Mouse (Mus musculus) layer of hippocampus, adult 9-11 months (tissue): ENCODE measurements at regions not wholly inside any gene's neighbourhood (a gene's known extent, or its start where the extent isn't known, plus 50 kb on each side); places are given as distances from the start of the nearest gene placed in this dataset.

ENCODE experiments used
- DNase-seq: peaks from one replicate; pipeline ENCODE4 v3.0.0; 2022

DNA sequence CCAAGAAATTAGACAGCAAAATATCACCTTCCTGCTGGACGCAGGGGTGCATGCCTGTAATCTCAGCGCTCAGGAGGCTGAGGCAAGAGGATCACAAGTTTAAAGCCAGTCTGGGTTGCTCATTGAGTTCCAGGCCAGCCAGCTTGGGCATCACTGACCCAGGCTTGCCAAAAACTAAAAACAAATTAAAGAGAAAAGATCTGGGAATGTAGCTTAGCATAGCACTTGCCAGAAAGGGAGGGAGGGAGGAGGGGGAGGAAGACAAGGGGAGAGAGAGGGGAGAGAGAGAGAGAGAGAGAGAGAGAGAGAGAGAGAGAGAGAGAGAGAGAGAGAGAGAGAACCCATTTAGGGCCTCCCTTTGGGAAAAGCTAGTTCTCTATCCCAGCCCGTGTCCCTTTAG is 112.7 kb upstream of the Thy1 start:
- no peak for DNase-seq

DNA sequence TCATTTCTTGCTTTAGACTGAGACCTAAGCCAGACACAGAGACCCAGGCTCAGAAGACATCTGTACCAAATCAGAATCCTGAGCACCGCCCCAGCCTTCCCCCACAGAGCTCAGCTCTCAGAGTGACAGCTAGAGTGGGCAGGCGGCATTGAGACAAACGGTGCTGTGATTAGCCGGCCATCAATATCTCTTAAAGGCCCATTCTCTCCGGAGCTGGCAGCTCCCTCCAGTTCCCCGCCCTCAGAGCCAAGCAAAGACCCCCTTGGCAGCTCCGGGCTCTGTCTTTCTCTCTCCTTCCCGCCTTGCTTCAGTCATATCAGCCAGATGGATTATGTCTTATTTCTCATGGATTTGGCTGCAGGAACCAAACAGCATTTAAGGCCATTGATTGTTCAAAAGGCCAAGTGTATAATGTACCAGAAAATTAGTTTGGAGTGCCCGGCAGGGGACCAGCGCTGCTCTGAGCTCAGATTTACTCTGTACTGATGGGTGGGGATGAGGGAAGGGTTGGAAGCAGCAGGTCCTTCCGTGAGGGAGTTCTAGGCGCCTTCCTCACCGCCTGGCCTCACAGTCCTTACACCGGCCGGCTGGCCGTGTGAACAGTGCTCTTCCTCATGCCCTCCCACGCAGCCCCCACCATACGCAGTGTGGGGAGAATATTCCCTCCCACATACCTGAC is 109.0 kb upstream of the Thy1 start:
- DNase-seq = no peak

DNA sequence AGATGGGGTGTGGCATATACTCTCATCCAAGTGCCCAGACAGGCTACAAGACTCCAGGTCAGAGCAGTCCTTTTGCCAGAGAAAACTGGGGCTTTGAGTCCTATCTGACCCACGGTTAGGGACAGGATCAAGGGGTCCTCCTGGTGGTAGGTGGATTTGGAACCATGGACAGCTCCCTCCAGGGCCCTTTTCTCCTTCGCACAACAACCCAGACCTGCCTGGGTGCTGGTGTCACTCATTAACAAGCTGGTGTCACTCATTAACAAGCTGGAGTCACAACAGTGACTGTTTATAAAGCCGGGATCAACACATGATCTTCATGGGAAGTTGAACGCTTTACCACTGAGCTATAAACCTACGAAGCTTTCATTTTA is 108.5 kb upstream of the Thy1 start:
- no peak for DNase-seq

DNA sequence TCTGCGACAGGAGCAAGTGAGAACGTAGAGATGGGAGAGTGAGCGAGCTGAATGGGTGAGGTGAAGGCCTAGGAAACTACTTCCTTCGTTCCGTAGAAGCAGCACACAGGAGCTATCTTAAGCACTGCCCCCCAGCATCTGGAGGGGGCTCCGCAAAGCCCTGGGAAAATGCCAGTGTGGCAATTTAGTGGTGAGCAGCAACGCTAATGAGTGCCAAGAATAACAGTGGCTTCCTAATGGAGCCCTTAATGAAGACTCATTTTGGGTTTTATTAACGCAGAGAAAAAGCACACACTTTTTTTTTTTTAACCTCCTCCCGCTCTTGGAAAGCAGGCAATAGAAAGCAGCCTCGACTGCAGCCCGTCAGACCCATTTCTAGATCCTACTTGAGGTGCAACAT is 103.8 kb upstream of the Thy1 start:
- no peak for DNase-seq

DNA sequence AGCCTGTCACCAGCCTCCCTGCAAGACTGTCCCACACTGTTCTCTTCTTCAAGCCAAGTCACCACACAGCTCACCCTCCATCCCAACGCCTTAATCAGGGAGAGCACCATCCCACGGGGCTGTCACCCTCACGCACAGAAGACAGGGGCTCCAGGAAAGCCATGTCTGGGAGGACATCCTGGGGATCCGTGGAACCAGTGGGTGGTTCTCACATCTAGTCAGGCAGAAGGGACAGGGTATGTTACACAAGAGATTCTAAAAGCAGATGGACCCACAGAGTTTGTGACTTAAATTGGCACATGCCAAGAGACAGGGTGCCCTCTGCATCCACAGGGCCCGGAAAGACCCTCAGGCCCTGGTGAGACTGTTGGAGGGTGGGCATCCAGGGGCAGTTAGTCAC is 101.0 kb upstream of the Thy1 start:
- peak; percentile 51 for DNase-seq

DNA sequence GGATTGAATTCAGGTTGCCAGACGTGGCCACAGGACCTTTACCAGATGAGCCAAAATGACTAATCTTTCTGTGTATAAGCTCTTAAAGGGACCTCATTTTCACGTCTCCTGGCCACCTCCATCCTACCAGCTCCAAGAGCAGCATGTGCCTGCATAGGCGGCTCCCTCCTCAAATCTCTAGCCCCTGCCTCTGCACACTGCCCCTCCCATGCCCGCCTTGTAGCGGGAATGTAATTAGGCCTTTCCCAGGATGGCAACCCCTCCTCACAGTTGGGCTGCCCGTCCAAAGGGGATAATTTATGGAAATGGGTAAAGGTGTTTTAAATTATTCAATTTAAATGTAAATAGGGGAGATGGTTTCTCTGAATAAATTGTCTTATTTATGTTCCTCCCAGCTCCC is 99.7 kb upstream of the Thy1 start:
- no peak for DNase-seq

DNA sequence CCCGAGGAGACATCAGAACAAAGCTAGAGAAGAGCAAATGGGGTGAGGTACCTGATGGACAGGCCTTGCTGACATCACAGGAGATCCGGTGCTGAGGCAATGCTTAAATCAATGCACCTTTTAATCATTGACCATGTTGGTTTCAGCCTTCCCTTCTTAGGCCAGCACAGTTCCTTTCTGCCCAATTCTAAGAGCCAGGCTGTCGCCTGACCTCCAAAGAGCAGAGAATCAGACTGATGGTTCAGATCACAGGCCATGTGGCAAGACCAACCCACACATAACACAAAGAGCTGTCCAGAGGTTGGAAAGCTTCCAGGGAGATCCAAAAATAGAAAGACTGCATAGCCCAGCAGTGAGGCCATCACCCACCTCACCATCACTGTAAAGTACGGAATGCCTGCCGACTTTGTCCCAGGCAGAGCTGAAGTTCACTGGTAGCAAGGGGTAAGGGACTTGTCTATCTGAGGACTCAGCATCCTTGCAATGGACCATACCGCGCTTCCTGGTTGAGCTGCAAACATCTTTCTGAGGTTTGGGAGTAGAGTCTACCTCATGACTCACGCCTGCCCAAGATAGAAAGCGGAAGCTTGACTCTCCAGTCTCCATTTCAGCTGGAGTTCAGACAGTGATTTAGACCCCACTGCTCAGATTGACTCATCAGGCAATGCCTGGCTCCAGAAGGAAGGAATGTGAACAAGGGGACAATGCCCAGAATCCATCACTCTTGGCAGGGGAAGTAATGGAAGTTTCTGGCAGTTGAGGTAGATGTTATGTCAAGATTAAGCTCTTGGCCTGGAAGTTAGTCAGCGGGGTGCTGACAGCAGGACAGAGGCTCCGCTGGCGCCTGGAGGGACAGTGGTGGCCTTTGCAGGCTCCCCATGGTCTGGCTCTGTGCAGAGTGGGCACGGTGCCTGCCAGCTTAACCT is 98.1 kb upstream of the Thy1 start:
- peak; percentile 29 for DNase-seq

DNA sequence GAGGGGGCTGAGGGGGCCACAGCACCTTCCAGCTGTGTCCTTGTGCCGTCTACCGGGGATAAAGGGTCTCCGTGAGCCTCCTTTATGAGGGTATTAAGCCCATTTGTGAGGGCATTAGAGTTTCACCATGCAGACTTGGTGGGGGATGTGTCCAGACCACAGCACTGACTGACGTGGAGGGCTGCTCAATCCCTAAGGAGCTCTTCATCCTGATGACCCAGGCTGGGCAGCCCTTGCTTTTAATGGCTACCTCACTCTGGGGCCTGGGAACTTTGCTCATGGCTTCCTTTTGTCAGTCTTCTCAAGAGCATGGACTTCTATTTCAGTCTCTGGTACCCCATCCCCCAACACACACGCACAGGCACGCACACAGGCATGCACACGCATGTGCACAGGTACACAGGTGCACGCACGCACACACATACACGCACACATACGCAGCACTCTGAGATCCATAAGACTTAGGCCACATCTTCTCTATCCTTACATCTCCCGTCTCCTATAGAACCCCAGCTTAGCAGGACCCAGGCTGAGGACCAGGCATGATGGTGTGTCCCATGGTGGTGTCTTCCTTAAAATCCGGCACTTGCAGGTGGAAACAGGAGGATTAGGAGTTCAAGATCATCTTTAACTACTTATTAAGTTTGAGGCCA is 97.1 kb upstream of the Thy1 start:
- DNase-seq = no peak

DNA sequence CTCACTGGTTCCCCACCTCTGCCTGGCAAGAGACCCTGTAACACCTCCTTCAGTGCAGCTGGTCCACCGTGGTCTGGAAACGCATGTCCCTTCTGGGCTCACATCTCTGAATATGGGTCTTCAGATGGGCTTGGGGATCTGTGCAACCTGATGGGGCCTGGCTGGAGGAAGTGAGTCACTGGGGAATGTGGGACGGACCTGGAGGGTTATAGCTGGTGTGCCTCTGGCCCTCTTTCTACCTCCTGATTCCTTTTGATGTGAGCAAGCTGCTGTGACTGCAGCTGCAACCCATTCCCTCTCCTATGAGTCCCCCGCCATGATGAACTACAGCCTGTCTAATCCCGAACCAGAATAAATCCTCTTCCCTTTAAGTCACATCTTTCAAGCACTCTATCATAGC is 96.1 kb upstream of the Thy1 start:
- no peak for DNase-seq

DNA sequence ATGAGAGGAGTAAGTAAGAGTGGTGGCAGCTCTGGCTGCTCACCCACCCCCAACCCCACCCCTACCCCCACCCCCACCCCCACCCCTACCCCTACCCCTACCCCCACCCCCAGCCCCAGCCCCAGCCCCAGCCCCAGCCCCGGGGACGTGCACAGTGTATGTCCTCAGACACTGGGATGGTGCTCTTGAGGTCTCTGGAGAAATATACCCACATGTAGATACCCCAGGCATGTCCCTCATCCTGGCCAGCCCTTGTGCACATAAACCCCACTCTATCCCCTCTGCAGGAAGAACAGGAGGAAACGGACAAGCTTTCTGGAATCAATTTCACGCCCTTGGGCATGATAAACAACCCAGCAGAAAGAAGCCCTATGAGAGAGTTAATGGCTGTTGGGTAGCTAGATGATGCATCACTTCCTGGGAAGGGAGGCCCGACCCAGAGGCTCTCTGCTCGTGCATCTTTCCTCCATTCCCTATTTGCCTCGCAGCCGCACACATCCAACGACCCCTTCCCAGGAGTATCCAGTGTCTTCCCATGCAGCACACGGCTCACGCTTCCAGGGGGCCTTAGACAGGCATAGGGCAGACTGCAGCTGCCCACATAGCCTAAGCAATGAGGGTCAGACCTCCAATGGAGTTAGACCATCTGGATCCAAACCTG is 95.6 kb upstream of the Thy1 start:
- no peak for DNase-seq

DNA sequence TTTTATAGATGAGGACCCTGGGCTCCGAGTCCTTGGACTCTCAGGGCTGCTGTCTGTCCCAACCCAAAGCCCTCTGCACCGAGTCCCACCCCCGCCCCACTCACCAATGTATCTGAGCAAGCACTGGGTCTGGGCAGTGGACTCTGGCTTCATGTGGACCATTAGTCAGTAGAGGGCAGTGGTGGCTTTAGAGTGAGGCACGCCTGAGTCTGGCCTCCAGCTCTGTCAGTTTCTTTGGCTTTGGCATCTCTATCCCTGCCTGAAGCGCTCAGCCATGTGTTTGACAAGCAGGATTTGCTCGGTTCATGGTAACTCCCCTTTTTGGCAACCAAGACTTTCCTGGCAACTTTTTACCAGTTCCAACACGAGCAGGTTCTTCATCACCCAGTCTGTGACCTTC is 90.1 kb upstream of the Thy1 start:
- DNase-seq = peak; percentile 20

DNA sequence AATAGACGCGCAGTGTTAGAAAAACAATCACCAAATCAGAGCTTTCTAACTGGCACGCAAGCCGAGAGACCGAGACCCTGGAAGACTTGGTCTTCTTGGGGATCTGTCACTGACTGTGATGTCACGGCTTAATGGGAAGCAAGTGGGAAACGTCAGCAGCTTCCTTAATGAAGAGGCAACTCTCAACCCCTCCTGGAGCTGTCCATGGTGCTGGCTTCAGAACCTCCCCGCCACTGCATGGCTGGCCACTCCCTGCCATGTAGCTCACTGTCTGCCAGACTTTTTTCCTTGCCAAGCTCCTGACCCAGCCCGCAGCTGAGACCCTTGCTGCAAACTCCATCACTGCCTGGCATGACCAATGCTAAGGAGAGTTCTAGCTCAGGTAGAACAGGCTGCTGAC is 83.6 kb upstream of the Thy1 start:
- DNase-seq = no peak

DNA sequence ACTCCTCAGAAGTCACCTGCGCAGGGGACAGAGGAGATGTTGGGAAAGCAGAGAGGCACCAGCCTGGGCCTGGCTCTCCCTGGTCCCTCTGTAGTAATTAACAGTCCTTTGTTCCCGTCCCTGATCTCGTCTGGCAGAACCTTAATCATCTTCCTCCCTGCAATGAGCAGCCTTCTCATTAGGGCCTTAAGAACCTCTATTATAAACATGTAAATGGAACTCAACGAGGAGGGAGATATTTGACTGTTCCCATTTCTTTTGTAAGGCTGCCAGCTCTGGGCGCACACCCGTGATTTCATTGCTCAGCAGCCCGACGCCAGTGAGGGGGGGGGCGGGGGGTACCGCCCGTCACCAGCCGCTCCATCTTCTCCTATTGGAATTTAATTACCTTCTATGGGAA is 81.8 kb upstream of the Thy1 start:
- no peak for DNase-seq

DNA sequence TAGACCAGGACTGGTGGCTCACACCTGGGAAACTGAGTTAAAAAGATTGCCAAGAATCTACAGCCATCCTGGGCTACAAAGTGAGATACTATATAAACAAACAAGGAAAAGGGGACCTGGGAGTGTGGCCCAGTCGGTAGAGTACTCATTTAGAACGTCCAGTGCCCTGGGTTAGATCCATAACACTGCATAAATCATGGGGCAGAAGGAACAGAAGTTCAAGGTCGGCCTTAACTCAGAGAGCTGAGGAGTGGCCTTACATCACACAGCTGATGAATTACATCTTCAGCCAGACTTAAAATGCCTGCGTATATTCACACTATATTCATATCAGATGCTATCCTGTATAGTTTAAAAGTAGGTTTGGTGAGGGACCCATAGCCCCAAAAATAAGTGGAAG is 78.0 kb upstream of the Thy1 start:
- no peak for DNase-seq

DNA sequence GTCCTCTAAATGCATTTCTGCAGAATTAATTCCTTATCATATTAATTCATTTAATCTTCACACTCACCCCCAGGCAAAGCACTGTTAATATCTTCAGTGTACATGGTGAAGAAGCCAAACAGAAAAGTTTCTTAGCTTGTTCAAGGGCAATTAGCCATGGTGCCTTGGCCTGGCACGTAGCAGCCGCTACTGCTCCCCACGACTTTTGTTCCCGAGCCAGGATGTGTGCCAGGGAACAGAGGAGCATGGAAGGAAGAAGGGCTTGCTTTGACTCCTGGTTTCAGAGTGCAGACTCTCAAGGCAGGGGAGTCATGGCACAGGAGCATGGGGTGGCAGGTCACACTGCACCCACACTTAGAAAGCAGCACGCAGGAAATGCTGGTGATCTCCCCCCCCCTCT is 77.4 kb upstream of the Thy1 start:
- no peak for DNase-seq

DNA sequence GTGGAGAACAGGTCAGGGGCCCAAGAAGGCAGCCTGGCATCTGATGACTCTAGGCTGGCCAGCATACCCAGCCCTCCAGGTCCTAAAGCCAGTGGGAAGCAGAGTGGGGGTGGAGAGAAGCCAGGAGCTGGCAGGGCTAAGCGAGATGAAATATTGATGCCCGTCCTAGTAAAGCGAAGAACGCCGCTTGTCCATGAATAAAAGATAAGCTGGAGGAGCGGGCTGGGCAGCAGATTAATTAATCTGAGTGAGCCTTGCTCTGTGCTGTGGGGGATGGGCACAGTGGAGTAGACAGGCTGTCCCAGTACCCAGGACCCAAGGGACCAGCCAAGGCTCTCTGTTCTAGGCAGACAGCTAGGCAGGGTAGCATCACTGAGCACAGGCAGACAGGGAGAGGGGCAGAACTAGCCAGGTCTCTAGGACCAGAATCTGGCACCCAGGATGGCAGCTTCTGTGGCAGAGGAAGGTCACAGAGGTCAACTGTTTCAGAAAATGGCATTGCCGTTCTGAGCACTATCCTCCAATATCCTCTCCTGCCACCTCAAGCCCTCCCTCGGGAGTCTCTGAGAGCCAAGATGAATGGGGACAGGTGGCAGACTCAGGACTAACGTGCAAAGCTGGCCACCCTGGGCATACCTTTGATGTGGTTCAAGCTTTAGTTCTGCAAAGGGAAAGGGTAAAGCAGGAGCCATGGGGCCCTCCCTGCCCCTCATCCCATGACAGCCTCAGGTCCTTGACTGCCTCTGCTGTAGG is 73.0 kb upstream of the Thy1 start:
- DNase-seq = no peak

DNA sequence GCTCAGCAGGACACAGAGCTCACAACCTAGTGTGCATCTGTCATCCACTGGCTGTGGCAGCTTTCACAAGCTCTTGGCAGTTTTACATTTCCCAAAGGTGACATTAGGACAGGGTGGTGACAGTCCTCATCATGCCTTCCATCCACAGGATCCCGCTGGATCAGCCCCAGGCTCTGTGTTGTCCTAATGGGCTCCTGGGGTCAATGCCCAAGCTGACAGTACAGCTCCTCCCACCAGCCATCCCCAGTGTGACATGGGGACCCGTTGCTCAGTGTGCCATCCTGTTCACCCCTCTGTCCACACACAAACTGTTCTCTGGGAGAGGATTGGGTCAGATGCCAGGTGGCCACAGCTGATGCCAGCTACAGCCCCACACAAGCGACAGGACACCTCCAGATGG is 72.3 kb upstream of the Thy1 start:
- DNase-seq = no peak

DNA sequence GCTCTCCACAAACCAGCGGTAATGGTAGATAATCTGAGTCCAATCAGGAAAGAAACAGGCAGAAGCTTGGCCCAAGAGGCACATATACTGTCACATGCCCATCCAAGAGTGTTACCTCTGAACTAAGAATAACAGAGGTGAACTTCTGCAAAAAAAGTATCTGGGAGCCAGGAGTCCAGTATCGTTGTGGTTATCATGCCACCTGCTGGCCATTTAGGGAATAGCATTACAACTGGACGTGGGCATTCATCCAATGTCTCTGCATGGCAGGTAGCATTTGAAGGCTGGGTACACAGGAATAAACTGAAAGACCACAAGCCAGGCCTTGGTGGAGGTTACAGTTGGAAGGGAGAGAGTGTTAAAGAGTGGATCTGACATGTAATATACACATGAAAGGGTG is 70.9 kb upstream of the Thy1 start:
- DNase-seq = peak; percentile 48

DNA sequence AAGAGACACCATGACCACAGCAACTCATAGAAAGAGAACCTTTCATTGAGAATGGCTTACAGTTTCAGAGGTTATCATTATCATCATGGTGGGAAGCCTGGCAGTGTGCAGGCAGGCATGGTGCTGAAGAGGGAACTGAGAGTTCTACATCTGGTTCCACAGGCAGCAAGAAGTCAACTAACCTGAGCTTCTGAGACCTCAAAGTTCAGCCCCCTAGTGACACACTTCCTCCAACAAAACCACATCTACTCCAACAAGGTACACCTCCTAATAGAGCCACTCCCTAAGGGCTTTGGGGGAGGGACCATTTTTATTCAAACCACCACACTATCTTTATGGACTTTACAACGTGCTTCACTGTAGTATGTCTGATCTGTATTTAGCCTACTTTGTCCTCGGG is 67.8 kb upstream of the Thy1 start:
- no peak for DNase-seq

DNA sequence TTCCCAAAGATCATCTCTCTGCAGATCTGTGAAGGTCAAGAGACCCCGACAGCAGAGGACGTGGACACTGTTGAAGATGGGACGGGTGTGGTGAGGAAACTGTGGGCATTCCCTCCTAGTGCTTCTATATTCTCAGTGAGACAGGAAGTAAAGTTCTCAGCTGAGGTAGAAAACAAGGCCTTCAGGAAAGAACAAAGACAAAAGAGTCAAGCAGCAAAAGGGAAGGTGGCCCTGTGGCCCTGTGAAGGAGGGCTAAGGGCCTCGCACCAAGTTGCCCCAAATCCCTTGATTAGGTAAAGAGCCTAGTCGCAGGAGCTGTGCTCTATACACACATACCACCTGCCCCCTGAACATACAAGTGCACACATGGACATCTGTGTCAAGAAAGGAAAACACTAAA is 66.8 kb upstream of the Thy1 start:
- no peak for DNase-seq

DNA sequence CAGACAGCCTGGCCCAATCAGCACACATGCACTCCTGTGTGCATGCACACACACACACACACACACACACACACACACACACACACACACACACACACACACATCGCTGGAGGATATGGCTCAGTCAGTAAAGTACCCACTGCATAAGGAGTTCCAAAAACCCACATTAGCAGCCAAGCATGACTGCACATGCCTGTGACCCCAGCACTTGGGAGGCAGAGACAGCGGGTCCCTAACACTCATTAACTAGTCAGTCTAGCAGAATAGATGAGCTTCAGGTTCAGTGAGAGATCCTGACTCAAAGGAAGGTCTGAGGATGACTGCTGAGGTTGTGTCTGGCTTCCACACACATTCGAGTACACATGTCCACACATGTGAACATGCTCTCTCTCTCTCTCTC is 65.4 kb upstream of the Thy1 start:
- no peak for DNase-seq

DNA sequence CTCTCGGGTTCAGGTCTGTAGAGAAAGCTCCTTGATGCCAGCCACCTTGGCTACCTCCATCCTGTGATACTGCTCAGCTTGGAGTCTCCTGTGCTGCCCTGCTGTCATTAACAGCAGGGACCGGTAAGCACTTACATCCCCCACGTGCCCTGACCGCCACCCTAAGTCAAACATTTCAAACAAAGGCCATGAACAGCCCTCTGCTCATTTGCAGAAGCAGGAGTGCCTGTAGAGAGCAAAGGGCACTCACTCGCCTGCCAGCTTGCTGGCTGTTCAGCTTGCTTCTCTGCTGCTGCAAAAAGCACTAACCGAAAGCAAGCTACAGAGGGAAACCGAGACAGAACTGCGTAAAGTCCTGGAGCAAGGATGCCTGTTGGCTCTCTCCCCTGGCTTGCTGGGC is 61.8 kb upstream of the Thy1 start:
- DNase-seq = no peak

DNA sequence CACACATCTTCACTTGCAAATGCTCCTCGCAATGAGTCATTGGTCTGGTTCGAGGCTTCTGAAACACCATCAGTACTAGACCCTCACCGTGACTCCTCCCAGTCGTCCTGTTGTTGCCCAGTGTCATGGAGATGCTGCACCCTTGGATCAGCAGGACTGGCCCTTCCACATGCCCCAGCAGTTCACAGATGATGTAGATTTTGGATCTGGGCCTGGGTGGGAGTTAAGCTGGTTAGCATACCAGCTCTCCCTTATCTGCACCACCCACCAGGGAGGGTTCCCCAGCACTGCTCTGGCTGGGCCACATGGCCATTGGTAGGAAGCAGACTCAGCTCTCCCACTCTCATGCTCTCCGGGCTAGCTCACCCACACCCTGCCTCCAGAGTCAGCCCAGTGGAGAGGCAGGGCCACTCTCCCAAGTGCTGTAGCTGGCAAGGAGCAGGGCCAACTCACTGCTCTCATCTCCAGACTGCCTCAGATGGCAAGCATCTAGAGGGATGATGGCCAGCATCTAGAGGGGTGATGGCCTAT is 60.8 kb upstream of the Thy1 start:
- DNase-seq = no peak
